Mouse (Mus musculus) T-helper 17 cell (primary cell): ENCODE data around the gene Arl5c.

ENCODE experiments used
- in situ Hi-C, 2 experiments: fragments of 300-600 bp; cut with MboI, MseI; formaldehyde crosslinking; loops; 1 replicate in 1 of 2; 2 replicates in 1 of 2; pipeline ENCODE4 v1.15.1; 2025; ENCODE audit warnings: high pct_unique_total_duplicates in 2 of 2

Gene Arl5c

GRCm38 (mm10) chr11:97995564-97996288 lies at the start of gene Arl5c:
Gene Arl5c (minus strand): TSS chr11:97996181.
- in situ Hi-C loops: no loop called here

DNA sequence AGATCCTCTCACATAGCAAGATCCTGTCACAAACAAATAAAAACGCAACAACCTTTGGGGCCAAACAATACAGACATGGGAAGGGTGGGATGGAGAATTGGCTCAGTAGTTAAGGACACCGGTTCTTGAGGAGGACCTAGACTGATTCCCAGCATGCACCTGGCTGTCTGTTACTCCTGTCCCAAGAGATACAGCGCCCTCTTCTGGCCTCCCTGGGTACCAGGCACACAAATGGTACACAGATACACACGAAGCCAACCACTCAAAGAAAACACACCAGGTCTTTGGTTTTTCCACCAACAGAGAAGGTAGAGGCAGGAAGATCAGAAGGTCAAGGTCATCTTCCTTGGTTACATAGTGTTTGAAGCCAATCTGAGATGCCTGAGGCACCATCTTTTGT lies 49.6 kb upstream of the Arl5c start:
- in situ Hi-C loops: no loop called here

- in situ Hi-C loops: loop anchor here in 1 of 2 experiments (5.0 kb wide), 1 partner anchor 38 kb away; no protein-coding TSS in a partner anchor
Observed at GRCm38 (mm10) chr11:98044074-98044473, 48.1 kb upstream of the Arl5c start.

DNA sequence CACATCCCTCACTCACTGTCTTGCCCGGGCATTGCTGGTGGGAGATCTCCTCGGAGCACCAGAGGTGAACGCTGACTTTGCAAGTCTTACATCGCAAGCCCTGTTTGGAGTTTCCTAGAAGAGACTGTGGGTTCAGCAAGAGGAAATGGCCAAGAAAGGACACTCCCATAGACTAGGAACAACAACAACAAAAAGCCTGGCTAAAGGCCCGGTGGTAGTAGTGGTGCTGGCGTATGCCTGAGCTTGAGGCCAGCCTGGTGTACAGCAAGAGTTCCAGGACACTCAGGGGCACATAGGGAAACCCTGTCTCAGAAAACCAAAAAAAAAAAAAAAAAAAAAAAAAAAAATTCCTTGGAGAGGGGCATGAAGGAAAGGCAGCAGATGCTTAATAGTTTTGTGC lies 46.8 kb upstream of the Arl5c start:
- in situ Hi-C loops: loop anchor here in 1 of 2 experiments (5.0 kb wide), 1 partner anchor 40 kb away; no protein-coding TSS in a partner anchor

DNA sequence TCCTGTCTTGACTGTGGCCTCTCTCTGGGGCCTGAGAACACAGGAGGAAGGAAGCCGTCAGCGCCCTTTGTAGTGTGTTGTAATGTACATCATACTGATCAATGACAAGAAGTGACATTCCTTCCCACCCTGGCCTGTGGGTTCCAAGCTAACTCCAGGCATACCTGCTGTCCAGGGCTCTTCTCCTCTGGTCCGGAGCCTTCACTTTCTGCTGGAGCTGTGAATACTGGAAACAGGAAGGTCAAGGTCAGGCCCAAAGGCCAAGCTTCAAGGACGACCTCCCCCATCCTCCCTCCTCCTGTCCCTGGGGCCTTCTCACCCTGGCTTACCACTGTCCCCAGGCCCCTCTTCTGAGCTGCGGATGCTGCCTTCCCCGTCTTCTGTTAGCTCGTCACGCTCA lies 45.0 kb upstream of the Arl5c start:
- in situ Hi-C loops: loop anchor here in 1 of 2 experiments (5.0 kb wide), 1 partner anchor 41 kb away; no protein-coding TSS in a partner anchor

GRCm38 (mm10) chr11:98037871-98038270 lies 41.9 kb upstream of the Arl5c start:
- in situ Hi-C loops: no loop called here

GRCm38 (mm10) chr11:98035977-98036377 lies 40.0 kb upstream of the Arl5c start:
- in situ Hi-C loops: no loop called here

DNA sequence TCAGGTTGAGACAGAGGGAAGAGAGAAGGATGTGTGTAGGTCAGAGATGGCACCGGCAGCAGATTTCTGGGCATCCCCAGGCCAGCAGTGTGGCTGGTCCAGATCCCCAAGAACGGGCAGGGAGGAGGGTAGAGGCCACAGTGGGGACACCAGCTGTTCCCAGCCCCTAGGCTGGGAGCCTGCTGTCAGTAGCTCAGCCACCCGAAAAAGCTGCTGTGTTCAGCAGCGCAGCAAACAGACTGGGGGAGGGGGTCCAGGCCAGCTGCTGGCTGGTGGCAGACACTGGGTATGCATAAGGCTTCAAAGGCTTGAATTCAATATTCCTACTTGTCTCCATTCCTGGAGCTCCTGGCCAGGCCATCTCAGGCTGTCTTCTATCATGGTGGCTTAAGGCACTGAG lies 38.9 kb upstream of the Arl5c start:
- in situ Hi-C loops: loop anchor here (5.0 kb wide), 2 partner anchors 42 to 727 kb away; no protein-coding TSS in a partner anchor

DNA sequence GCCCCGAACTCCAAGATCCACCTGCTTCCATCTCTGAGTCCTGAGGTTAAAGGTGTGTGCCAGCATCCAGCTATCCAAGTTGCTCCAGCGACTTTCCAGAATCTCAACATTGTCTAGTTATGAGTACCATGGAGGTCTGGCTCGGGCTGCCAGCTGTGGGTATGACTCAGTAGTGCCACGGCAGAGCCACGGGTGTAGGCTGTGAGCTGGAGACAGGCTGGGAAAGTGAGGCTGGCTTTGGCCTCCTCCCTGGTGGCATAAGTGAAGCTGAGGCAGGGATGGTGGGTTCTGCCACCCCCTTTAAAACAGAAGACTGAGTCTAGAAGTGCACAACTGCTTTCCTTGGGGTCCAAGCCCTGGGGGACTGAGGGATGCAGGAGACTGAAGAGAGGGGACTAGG lies 38.1 kb upstream of the Arl5c start:
- in situ Hi-C loops: loop anchor here (5.0 kb wide), 2 partner anchors 43 to 728 kb away; no protein-coding TSS in a partner anchor

- in situ Hi-C loops: loop anchor here (5.0 kb wide), 2 partner anchors 46 to 731 kb away; no protein-coding TSS in a partner anchor
Observed at GRCm38 (mm10) chr11:98031443-98031770, 35.4 kb upstream of the Arl5c start.

- in situ Hi-C loops: loop anchor here (5.0 kb wide), 2 partner anchors 46 to 731 kb away; no protein-coding TSS in a partner anchor
Observed at GRCm38 (mm10) chr11:98030701-98031442, 34.9 kb upstream of the Arl5c start.

GRCm38 (mm10) chr11:98027785-98028184 lies 31.8 kb upstream of the Arl5c start:
- in situ Hi-C loops: no loop called here

DNA sequence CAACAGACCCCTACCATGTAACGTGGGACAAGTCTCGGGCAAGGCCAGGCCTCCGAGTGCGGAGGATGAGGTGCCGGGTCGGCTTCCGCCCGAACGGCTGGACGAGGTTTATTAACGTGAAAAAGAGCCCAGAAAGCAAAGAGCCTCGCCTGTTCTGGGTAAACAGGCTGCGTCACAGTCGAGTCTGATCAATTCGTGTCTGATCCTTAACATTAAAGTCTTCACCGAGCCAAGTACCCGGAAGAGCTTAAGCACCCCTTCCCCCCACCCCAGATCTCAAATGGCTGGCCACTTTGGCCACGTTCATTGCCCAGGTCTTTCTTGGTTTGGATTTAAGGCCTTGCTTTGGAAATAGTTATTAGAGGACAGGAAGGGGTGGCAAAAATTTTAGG lies 31.3 kb upstream of the Arl5c start:
- in situ Hi-C loops: no loop called here

- in situ Hi-C loops: no loop called here
Observed at GRCm38 (mm10) chr11:98026570-98027296, 30.8 kb upstream of the Arl5c start, which contains the start of gene Rpl19. Gene Rpl19 (plus strand): TSS chr11:98026710.

GRCm38 (mm10) chr11:98026248-98026569 lies 30.2 kb upstream of the Arl5c start:
- in situ Hi-C loops: no loop called here

GRCm38 (mm10) chr11:98024516-98024915 lies 28.5 kb upstream of the Arl5c start:
- in situ Hi-C loops: no loop called here

DNA sequence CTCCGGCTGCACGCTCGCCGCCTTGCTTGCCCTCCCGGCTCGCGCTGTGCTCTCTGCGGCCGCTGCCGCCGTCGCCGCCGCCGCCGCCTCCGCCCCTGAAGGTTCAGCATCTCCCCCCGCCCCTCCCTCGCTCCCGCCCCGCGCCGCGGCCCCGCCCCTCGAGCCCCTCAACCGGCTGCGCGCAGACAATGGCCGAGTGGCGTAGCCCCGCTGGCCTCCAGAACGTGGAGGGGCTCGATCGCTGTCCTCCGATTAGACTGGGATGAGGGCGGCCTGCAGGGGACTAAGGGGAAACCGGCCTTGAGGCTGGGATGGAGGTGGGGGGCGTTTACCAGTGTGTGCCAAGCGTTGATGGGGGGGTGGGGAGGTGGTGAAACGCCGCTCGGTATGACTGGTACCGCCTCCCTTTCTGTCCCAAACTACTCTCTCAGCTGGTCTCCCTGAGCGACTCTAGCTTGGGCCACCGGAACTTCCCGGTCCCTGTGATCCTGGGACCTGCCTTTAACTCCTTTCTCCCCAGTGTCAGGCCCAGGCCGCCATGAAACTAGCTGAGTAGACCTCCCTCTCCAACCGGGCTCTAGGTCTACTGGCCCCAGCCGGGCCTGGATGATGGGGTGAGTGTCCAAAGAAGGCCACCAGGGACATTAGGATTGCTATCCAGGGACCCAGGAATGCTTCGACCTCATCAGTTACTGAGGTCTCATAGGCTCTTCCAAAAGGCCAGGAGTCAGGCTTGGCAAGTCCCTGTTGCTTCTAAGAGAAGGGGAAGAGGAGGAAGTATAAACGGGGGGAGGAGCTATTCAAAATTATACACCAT lies 26.8 kb upstream of the Arl5c start, which contains the start of gene Cacnb1:
Gene Cacnb1 (minus strand): TSS at position 480 of the 817 bp plus-strand sequence.
- in situ Hi-C loops: no loop called here

- in situ Hi-C loops: no loop called here
Observed at GRCm38 (mm10) chr11:98022253-98022554, 26.2 kb upstream of the Arl5c start.

- in situ Hi-C loops: no loop called here
Observed at GRCm38 (mm10) chr11:98021565-98022252, 25.7 kb upstream of the Arl5c start.

DNA sequence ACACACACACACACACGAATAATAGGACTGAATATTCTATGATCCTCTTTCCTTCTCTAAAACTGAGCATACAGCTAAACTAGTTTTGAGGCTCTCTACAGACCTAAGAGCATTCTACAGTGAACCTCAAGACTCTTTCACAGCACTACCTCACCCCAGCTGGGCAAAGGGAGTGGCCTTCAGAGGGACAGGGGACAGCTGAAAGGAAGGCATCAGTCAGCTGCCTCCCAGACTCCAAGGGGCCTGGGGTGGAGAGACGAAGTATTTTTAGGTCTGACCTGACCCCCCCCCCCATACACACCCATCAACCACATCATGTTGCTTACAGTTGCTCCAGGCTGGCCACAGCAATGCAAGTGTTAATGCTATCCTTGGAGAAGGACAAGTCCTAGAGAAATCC lies 25.1 kb upstream of the Arl5c start:
- in situ Hi-C loops: no loop called here

DNA sequence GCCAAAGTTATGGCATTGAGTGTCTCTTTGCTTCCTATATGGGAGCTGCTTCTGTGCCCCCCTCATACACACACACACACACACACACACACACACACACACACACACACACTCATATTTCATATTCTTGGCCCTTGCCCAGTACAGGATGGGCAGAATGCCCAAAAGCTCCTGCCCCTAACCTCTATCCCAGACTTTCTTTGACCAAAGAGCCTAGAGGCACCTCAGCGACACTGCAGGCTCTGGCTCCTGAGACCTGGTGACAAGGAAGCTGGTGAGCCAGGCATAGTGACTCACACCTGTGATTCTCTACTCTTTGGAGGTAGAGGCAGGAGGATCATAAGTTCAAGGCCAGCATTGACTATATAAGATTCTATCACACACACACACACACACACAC lies 24.7 kb upstream of the Arl5c start:
- in situ Hi-C loops: no loop called here
